Mouse (Mus musculus) forebrain, embryonic 12.5 days (tissue): ENCODE data around the gene Olfr33. TPM values are rescaled to one million over a fixed set of nuclear protein-coding genes. Genes with fewer than 3 reads are reported as not detected.

ENCODE experiments used
- ATAC-seq: fragments of 200-750 bp; cut with Nextera tagmentation; 2 replicates; pipeline ENCODE4 v1.8.0; 2017; ENCODE audit warnings: moderate TSS enrichment; ENCODE audit not compliant: low FRiP score
- H3K27ac ChIP-seq: fragments of 300-500 bp; sonication (generic); 2 replicates; pipeline ENCODE4 v1.5.1; 2016; ENCODE audit warnings: mild to moderate bottlenecking
- H3K27me3 ChIP-seq: fragments of 300-500 bp; sonication (generic); 2 replicates; pipeline ENCODE4 v1.6.1; 2016; ENCODE audit warnings: mild to moderate bottlenecking
- H3K36me3 ChIP-seq: fragments of 300-500 bp; sonication (generic); replicated peaks from 2 replicates; pipeline ENCODE4 v1.6.1; 2016; ENCODE audit warnings: mild to moderate bottlenecking
- H3K4me1 ChIP-seq: fragments of 300-500 bp; sonication (generic); 2 replicates; pipeline ENCODE4 v1.6.1; 2016
- H3K4me2 ChIP-seq: fragments of 300-500 bp; sonication (generic); 2 replicates; pipeline ENCODE4 v1.6.1; 2016; ENCODE audit warnings: mild to moderate bottlenecking, moderate library complexity
- H3K4me3 ChIP-seq: fragments of 300-500 bp; sonication (generic); replicated peaks from 2 replicates; pipeline ENCODE4 v1.5.1; 2016; ENCODE audit warnings: mild to moderate bottlenecking
- H3K9ac ChIP-seq: fragments of 300-500 bp; sonication (generic); 2 replicates; pipeline ENCODE4 v1.6.1; 2016; ENCODE audit warnings: mild to moderate bottlenecking
- H3K9me3 ChIP-seq: fragments of 300-500 bp; sonication (generic); 2 replicates; pipeline ENCODE4 v1.6.1; 2016
- WGBS: fragments of 180-500 bp; shearing (Covaris S2); methylation state at CpG from one replicate; pipeline ENCODE4 v1.1.7; 2016; 5-methylcytosine and 5-hydroxymethylcytosine counted together
- polyA plus RNA-seq: library from polyadenylated mRNA; unstranded; fragments of >200 nt; fragmentation: Nextera tagmentation; extraction: Ambion mirVana; gene quantifications from 2 replicates; pipeline ENCODE4 v1.2.1, GENCODE M21; 2016

The Olfr33 gene
- polyA plus RNA-seq, 1 experiment from 2014 or later = not detected

GRCm38 (mm10) chr7:102665378-102665777 lies 53.5 kb downstream of the Olfr33 start:
- Histone ChIP-seq H3K9me3 (no peaks in the 10 kb centered on the region), H3K36me3 (no peaks in the 10 kb centered on the region), H3K4me3 (no peak overlapping the region), H3K27ac (no peak overlapping the region), H3K27me3 (no peaks in the 10 kb centered on the region), H3K4me1 (no peaks in the 10 kb centered on the region), H3K4me2 (no peak overlapping the region), H3K9ac (no peak overlapping the region)
- WGBS = 43% methylated on average over 2 of the region's 2 CpGs
- ATAC-seq = no peak

DNA sequence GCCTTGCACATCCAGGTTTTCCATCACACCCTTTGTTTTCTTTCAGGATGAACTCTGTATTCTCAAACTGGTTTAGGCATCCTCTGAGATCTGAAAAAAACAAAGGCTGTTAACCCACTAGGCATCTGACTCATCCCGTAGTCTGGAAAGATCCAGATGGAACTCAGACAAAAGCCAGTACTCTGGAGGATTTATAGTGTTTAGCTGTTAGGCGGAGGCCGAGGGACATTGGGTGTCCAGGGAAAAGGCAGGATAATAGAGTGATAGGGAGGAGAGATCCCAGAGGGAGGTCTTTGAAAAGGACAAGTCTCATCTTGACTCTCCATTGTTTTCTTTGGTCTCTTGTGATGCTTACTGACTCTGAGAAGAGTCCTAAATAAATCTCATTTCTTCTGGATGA lies 54.3 kb downstream of the Olfr33 start, which contains the start of gene Olfr556:
Olfr556 (plus strand) TSS at position 301 of the 400 bp plus-strand sequence.
- Histone ChIP-seq H3K9ac (no peak within 1 kb of the TSS), H3K4me3 (no peak within 1 kb of the TSS), H3K36me3 (no peaks in the 10 kb centered on the region), H3K9me3 (no peaks in the 10 kb centered on the region), H3K4me1 (no peaks in the 10 kb centered on the region), H3K4me2 (no peak within 1 kb of the TSS), H3K27ac (no peak within 1 kb of the TSS), H3K27me3 (no peaks in the 10 kb centered on the region)
- WGBS = 56% methylated on average over 3 of the region's 3 CpGs
- no peak for ATAC-seq

Other genes with a start within 250 kb of the Olfr33 start
- 0.45 and 0.89 TPM in 2 replicates for gene Olfr543, start 237.4 kb downstream of the Olfr33 start, polyA plus RNA-seq
- gene Olfr544, start 230.8 kb downstream of the Olfr33 start, polyA plus RNA-seq = 0.10 and 0.14 TPM in 2 replicates
- 0.32 TPM in 1 of 2 replicates, not detected in the other for gene Olfr545, start 219.5 kb downstream of the Olfr33 start, polyA plus RNA-seq
- not detected in 2 replicates for gene Olfr547, start 184.3 kb downstream of the Olfr33 start, polyA plus RNA-seq
- not detected in 2 replicates for gene Olfr548-ps1, start 178.2 kb downstream of the Olfr33 start, polyA plus RNA-seq
- not detected in 2 replicates for gene Olfr549, start 169.2 kb downstream of the Olfr33 start, polyA plus RNA-seq
- gene Trim21, start 153.6 kb downstream of the Olfr33 start, polyA plus RNA-seq = 0.14 and 0.21 TPM in 2 replicates
- gene Olfr550, start 147.6 kb downstream of the Olfr33 start, polyA plus RNA-seq = 0.19 TPM in 1 of 2 replicates, not detected in the other
- not detected in 2 replicates for gene Olfr551, start 127.2 kb downstream of the Olfr33 start, polyA plus RNA-seq
- gene Olfr552, start 121.3 kb downstream of the Olfr33 start, polyA plus RNA-seq = not detected in 2 replicates
- not detected in 2 replicates for gene Olfr553, start 100.9 kb downstream of the Olfr33 start, polyA plus RNA-seq
- gene Olfr554, start 80.6 kb downstream of the Olfr33 start, polyA plus RNA-seq = not detected in 2 replicates
- not detected in 2 replicates for gene Olfr555, start 60.2 kb downstream of the Olfr33 start, polyA plus RNA-seq
- gene Olfr556, start 54.2 kb downstream of the Olfr33 start, polyA plus RNA-seq = not detected in 2 replicates
- 7.5 and 9.8 TPM in 2 replicates for gene Trim68, start 31.7 kb downstream of the Olfr33 start, polyA plus RNA-seq
- not detected in 2 replicates for gene Olfr557, start 23.2 kb downstream of the Olfr33 start, polyA plus RNA-seq
- gene Olfr558, start 16.9 kb downstream of the Olfr33 start, polyA plus RNA-seq = not detected in 2 replicates
- gene Olfr559, start 8.4 kb upstream of the Olfr33 start, polyA plus RNA-seq = not detected in 2 replicates
- gene Olfr560, start 40.3 kb upstream of the Olfr33 start, polyA plus RNA-seq = not detected in 2 replicates
- gene Olfr78, start 40.4 kb upstream of the Olfr33 start, polyA plus RNA-seq = 0.10 TPM in 1 of 2 replicates, not detected in the other
- not detected in 2 replicates for gene Olfr561, start 52.2 kb upstream of the Olfr33 start, polyA plus RNA-seq
- gene Olfr564, start 84.4 kb upstream of the Olfr33 start, polyA plus RNA-seq = not detected in 2 replicates
- not detected in 2 replicates for gene Olfr566, start 139.7 kb upstream of the Olfr33 start, polyA plus RNA-seq
- gene Olfr568, start 158.1 kb upstream of the Olfr33 start, polyA plus RNA-seq = not detected in 2 replicates
- gene Olfr569, start 171.8 kb upstream of the Olfr33 start, polyA plus RNA-seq = not detected in 2 replicates
- not detected in 2 replicates for gene Olfr570, start 175.5 kb upstream of the Olfr33 start, polyA plus RNA-seq
- gene Olfr571, start 198.5 kb upstream of the Olfr33 start, polyA plus RNA-seq = 0.12 and 0.13 TPM in 2 replicates
- not detected in 2 replicates for gene Olfr572, start 205.3 kb upstream of the Olfr33 start, polyA plus RNA-seq
- not detected in 2 replicates for gene Olfr573-ps1, start 223.5 kb upstream of the Olfr33 start, polyA plus RNA-seq
- gene Olfr574, start 229.4 kb upstream of the Olfr33 start, polyA plus RNA-seq = not detected in 2 replicates
- not detected in 2 replicates for gene Olfr575, start 239.7 kb upstream of the Olfr33 start, polyA plus RNA-seq
- not detected in 2 replicates for gene Olfr576, start 243.6 kb upstream of the Olfr33 start, polyA plus RNA-seq